Mouse (Mus musculus) lung, postnatal 0 days (tissue): ENCODE measurements around the gene Ddx58.

ENCODE experiments used
- CTCF ChIP-seq: IDR thresholded peaks from 2 replicates; pipeline ENCODE4 v1.5.1; 2016; ENCODE audit warnings: antibody characterized with exemption, mild to moderate bottlenecking
- EP300 ChIP-seq: IDR thresholded peaks from 2 replicates; pipeline ENCODE4 v1.6.1; 2016; ENCODE audit warnings: antibody characterized with exemption, mild to moderate bottlenecking, control low read depth

DNA sequence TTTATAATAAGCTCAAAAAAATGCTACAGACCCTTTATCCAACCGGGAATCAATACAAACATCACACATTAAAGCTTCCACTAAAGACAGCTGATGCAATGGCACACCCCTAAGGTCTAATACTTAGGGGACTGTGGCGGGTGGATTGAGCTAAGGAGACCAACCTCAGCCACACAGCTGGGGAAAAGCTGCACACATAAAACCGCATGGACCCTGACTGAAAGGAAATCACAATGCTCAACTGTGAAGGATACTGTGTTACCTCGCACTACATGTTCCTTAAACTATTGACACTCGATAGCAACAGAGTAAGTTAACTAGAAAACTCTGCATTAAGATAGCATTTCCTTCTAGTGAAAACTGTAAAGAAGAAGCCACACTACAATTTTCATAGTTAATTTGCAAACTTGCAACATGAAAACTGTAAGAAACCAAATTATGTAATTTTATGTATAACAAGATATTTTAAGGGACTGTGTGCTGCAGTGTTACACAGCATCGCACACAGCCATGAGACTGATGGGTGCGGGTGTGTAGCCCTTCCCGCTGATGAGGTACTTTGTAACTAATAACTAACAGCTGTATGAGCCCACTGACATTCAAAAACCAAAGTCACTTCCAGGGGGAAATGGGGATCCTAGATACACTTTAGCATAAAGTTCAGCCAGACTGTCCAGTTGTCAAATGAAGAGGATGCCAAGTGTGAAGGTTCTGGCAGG, 14.9 kb upstream of the Ddx58 start:
- TF ChIP-seq CTCF (no peak), EP300 (no peak)
